Mouse (Mus musculus): ENCODE results near the gene Kcng1. TPM values are rescaled to one million over a fixed set of nuclear protein-coding genes. Genes with fewer than 3 reads are reported as not detected.

The Kcng1 gene
- total RNA-seq (2023): not detected

DNA sequence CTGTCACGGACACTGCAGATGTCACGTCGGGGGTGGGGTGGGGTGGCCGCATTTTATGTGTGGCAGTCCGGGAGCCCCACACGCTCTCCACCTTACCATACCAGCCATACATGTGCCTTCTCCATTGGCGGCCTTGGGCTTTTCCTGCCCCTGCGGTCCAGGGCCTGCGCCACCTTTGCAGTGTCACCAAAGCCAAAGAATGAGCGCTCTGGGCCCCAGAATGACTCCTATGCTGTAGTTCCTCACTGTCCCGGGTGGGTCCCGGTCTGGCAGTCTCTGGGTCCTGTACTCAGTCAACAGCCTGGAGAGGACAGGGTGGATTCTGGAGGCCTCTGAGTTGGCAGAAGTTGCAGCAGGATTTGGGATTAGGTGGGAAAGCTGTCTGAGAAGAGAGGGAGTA lies at the start of gene Kcng1:
TSS of gene Kcng1 (minus strand) at position 155 of the 400 bp plus-strand sequence.

DNA sequence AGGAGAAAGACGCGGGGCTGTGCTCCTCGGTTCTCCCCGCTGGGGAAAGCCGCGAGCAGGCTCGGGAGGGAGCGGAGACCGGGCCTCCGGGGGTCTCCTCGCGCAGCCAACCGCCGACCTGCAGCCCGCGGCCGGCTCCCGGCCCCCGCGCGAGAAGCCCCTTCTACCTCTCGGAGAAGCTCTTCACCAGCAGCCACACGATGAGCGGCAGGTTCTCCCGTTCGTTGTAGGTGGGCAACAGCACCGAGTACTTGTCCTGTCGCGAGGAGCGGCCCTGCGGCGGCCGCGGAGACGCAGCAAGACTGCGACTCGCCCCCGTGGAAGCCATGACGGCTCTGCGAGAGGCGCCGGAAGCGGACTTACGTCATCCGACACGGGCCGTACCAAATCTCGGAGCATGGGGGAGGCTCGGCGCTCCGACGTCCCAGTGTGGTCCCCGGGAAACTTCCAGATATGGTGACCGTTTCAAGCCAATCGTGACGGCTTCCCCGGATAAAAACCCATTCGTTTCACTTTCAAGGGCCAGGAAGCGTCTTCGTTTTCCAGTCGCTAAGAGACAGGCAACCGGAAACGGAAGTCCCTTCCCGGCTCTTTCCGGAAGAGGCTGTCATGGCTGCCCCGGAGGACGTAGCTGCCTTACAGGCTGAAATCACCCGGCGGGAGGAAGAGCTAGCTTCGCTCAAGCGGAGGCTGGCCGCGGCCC lies 51.4 kb downstream of the Kcng1 start, which contains the start of the genes Gm20716, Dpm1 and Mocs3:
TSS of gene Gm20716 (minus strand) at position 339 of the 703 bp plus-strand sequence.
TSS of gene Dpm1 (minus strand) at position 566 of the 703 bp plus-strand sequence.
TSS of gene Mocs3 (plus strand) at position 597 of the 703 bp plus-strand sequence.

Other genes with a start within 250 kb of the Kcng1 start
- under 1 TPM in 1 of 2 experiments, not detected in 1; 0.13 TPM for gene Pard6b, start 200.7 kb downstream of the Kcng1 start, total RNA-seq (2023)
- 10 to 100 TPM; 61.3 to 71.0 TPM for gene Adnp, start 74.6 kb downstream of the Kcng1 start, total RNA-seq (2023)
- 10 to 100 TPM in 1 of 2 experiments, 1 to 10 TPM in 1; 1.8 to 10.2 TPM for gene Gm20716, start 51.4 kb downstream of the Kcng1 start, total RNA-seq (2023)
- 100 to 1,000 TPM; 105 to 115 TPM for gene Dpm1, start 51.1 kb downstream of the Kcng1 start, total RNA-seq (2023)
- 1 to 10 TPM; 7.7 to 8.2 TPM for gene Mocs3, start 51.1 kb downstream of the Kcng1 start, total RNA-seq (2023)

Data from monocyte, adult 59 days (primary cell).